Mouse (Mus musculus) retina, adult 2 months (tissue): ENCODE measurements around the gene Ctsl.

Experiments
- DNase-seq: peaks from one replicate; pipeline ENCODE4 v3.0.0-alpha.2; 2012; ENCODE audit warnings: low read depth, low spot score

The Ctsl gene

DNA sequence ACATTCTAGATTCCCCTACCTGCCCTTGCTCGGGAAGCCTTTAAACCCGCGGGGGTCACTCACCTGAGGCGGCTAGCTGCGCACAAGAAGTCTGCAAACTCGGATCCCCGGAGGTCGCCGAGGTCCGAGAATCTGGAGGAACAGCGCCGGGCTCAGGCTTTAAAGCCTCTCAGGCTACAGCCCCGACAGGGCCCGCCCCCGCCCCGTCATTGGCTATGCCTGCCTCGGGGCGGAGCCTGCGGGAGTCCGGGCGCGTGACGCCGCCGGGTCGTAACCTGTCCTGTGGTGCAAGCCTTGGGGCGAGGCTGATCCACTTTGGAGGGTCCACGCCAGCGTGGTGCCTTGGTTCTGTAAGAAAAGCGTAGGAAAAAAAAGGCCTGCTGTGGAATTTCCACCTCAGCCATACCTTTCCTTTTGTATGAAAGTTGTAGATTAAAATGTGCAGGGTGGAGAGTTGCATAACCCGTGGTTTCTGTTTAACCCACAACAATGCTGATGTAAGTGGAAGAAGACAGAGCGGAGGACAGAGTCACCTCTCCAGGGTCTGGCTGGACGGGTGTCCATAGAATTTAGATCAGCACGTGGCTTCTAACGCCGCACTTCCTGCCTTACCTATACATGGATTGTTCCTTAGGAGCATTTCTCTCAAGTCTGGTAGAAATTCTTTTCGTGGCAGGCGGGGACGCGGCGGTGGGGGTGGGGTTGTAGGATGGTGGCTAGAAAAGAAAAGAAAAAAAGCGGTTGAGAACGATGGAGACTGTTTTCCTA lies at the start of gene Ctsl:
TSS of gene Ctsl (minus strand) at position 718 of the 768 bp plus-strand sequence.
- peak; percentile 80 for DNase-seq

GRCm38 (mm10) chr13:64416955-64417601 lies 46.4 kb upstream of the Ctsl start:
- no peak for DNase-seq

DNA sequence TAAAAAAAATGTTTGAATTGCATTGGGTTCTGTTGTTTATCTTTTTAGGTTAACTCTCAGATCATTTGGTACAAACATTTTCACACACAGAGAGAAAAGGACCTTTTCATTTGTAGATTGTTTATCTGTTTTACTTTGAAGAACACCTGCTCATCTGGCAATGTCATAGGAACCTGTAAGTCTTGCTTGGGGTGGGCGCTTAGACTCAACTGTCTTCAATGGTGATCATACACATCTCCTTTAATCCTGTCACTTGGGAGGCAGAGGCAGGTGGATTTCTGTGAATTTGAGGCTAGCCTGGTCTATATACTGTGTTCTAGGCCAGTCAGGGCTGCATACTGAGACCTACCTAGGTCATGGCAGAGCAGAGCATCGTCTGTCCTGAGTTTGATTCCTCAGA lies 45.0 kb upstream of the Ctsl start:
- no peak for DNase-seq

- DNase-seq: no peak
These were observed 42.1 kb upstream of the Ctsl start for GRCm38 (mm10) chr13:64412752-64413257.

GRCm38 (mm10) chr13:64411282-64411681 lies 40.6 kb upstream of the Ctsl start:
- no peak for DNase-seq

- no peak for DNase-seq
These were observed 39.9 kb upstream of the Ctsl start for GRCm38 (mm10) chr13:64410604-64411003.

DNA sequence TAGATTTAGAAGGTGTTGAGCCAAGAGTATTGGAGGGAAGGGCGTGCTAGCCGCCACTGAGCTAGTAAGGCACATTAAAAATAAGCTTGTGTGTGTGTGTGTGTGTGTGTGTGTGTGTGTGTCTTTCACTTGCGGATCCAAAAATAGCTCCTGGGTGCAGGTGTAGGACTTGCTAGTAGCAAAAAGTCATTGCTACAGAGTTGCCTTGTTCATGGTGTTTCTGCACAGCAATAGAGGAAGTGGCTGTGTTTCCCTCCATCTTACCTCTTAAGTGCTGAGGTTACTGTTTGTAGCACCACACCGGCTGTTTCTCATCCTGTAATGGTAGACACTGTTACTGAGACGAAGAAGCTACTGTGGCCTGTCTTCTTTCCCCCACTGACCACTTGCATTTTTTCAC lies 37.3 kb upstream of the Ctsl start:
- DNase-seq: no peak

- no peak for DNase-seq
These were observed 34.9 kb upstream of the Ctsl start for GRCm38 (mm10) chr13:64405550-64405949.

DNA sequence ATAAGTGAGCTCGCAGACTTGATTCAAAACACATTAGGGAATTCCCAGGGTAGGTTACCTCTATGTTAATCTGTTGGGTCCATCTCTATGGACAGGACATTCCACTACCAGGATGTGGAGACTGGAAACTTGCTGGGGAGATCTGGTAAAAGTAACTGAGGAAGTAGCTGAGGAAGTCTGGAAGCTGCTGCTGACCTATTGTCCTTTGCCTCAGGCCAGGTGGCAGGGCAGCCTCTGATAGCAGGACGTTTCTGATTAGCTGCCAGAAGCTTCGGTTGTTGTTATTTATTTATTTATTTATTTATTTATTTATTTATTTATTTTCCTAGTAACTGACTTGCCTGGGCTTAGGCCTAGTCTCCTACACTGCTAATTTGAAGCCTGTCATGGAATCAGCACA lies 32.8 kb upstream of the Ctsl start:
- no peak for DNase-seq

GRCm38 (mm10) chr13:64402951-64403460 lies 32.3 kb upstream of the Ctsl start:
- DNase-seq: no peak

- no peak for DNase-seq
These were observed 31.8 kb upstream of the Ctsl start for GRCm38 (mm10) chr13:64402504-64402949.

DNA sequence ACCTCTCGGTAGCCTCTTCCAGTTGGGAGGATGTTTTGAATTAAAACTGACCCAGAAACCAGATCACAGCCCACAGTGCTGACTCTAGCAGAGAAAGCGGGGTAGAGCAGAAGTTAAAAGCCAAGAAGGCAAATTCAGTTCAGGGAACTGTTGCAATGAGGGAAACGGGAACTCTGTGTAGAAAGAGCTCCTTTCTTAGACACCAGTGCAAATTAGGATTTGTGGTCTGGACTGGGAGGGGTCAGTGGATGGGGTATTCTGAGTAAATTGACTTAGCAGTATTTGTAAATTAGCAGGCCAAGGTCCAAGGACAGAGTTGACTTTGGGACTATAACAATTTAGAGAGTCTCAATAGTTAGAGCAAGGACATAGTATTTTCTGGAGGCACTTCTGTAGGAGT lies 31.3 kb upstream of the Ctsl start:
- DNase-seq: no peak

DNA sequence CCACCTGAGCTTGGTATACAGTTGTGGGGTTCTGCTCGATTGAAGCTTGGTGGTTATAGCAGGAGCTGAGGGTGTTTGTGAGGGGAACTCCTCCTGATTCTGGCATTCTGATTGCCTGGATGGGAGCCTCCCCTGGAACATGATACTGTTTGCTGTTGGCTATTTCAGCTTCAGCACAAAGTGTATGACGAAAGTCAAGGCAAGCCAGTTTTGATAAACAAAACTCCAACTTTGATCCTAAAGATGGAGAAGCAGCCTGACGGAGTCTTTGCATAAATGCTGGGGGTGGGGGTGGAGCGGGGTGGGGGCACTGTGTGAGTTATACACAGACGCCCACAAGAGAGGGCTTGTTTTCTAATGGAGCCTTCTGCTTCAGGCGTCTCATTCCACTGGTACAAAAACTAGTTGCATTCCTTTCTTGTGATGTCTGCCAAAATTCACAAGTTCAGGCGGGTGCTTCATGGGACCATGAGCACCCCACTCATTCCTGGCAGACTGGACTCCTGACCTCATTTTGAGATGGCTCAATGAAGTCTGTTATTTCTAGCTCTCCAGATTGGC lies 30.2 kb upstream of the Ctsl start:
- DNase-seq: no peak

DNA sequence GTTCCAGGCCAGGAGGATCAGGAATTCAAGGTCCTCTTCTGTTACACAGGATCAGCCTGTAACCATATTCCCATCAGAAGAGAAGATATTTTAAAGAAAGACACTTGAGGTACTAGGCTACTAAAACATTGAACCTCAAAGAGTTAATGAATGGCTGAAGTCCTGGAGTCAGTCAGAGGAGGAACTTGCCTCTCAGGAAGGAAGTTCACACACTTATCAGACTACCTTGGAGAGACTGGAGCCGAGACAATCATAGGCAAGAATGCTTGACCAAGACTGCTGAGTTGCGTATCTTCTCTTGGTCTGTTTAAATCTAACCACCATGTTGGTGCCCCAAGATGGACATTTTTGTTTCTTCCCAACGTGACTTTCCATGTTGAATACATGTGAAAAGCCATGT lies 29.2 kb upstream of the Ctsl start:
- no peak for DNase-seq

- DNase-seq: no peak
These were observed 27.4 kb upstream of the Ctsl start for GRCm38 (mm10) chr13:64398065-64398464.

DNA sequence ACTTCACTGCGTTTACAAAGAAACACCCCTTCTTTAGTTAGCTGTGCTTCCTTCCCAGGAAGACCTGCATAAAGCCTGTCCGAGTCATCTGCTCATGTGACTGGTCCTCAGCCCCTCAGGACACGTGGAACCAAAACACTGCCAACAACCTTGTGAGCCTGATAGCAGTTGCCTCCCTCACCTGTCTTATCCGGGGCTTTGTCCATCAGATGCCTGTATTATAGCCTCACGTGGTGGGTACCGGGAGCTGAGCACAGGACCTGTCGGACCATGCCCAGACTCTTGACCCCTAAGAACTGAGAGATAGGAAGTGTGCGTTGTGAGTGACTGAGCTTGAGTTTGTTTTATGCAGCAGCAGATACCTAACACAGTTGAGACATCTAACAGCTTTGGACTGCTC lies 26.3 kb upstream of the Ctsl start:
- DNase-seq: no peak

- DNase-seq: no peak
These were observed 17.7 kb upstream of the Ctsl start for GRCm38 (mm10) chr13:64388415-64388814.

DNA sequence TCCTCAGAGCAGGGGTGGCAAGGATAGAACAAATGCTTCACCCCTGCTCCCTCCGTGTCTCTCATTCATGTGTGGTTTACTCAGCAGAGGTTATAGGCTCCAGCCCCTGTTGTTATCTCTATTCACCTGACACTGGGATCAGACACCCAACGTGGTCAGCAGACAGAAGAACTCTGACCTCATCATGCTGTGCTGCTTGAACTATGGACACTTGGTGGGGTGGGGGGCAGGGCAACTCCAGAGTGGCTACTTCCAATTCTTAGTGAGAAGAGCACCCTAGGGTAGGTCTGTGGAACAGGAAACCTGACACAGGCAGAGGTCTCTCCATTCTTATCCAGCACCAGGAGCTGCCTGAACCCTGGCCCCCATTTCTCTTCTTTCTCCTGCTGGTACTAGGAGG lies 15.4 kb upstream of the Ctsl start:
- DNase-seq: no peak

- DNase-seq: no peak
These were observed 14.2 kb upstream of the Ctsl start for GRCm38 (mm10) chr13:64384937-64385336.

GRCm38 (mm10) chr13:64380251-64380650 lies 9.6 kb upstream of the Ctsl start:
- DNase-seq: no peak

GRCm38 (mm10) chr13:64378601-64379000 lies 7.9 kb upstream of the Ctsl start:
- no peak for DNase-seq

GRCm38 (mm10) chr13:64376472-64376871 lies 5.8 kb upstream of the Ctsl start:
- no peak for DNase-seq

- no peak for DNase-seq
These were observed 4.5 kb upstream of the Ctsl start for GRCm38 (mm10) chr13:64375160-64375559.
